Mouse (Mus musculus) regulatory T cell (primary cell): Measurements from ENCODE around the gene Fars2.
"Not testable (repeated sequence)": the region's sequence is repeated elsewhere in the genome, so short reads cannot be mapped to it uniquely, and the experiment has no call there.

Source experiments
- in situ Hi-C: fragments of 300-600 bp; cut with MboI, MseI; formaldehyde crosslinking; loops from one replicate; pipeline ENCODE4 v1.15.1; 2025; ENCODE audit warnings: high pct_unique_total_duplicates

Fars2 gene

GRCm38 (mm10) chr13:36294503-36294902 lies 177.3 kb downstream of the Fars2 start:
- in situ Hi-C loops = loop anchor here (5.0 kb wide), 1 partner anchor 1023 kb away; no protein-coding TSS in a partner anchor

- in situ Hi-C loops = no loop called here
These were observed 178.6 kb downstream of the Fars2 start for GRCm38 (mm10) chr13:36295848-36296247.

GRCm38 (mm10) chr13:36296574-36296973 lies 179.4 kb downstream of the Fars2 start:
- in situ Hi-C loops = no loop called here

GRCm38 (mm10) chr13:36297950-36298781 lies 181.0 kb downstream of the Fars2 start:
- in situ Hi-C loops = no loop called here

GRCm38 (mm10) chr13:36298782-36299031 lies 181.5 kb downstream of the Fars2 start:
- in situ Hi-C loops = no loop called here

- in situ Hi-C loops = no loop called here
These were observed 185.6 kb downstream of the Fars2 start for GRCm38 (mm10) chr13:36302770-36303169.

- in situ Hi-C loops = no loop called here
These were observed 188.1 kb downstream of the Fars2 start for GRCm38 (mm10) chr13:36305306-36305705.

- in situ Hi-C loops = no loop called here
These were observed 190.2 kb downstream of the Fars2 start for GRCm38 (mm10) chr13:36307386-36307785.

- in situ Hi-C loops = no loop called here
These were observed 191.9 kb downstream of the Fars2 start for GRCm38 (mm10) chr13:36309160-36309559.

GRCm38 (mm10) chr13:36314218-36314617 lies 197.0 kb downstream of the Fars2 start:
- in situ Hi-C loops = no loop called here

GRCm38 (mm10) chr13:36314860-36315800 lies 197.9 kb downstream of the Fars2 start:
- in situ Hi-C loops = no loop called here

- in situ Hi-C loops = no loop called here
These were observed 200.6 kb downstream of the Fars2 start for GRCm38 (mm10) chr13:36317824-36318223.

GRCm38 (mm10) chr13:36324624-36325023 lies 207.4 kb downstream of the Fars2 start:
- in situ Hi-C loops = no loop called here

GRCm38 (mm10) chr13:36326539-36326938 lies 209.3 kb downstream of the Fars2 start:
- in situ Hi-C loops = no loop called here

- in situ Hi-C loops = no loop called here
These were observed 212.7 kb downstream of the Fars2 start for GRCm38 (mm10) chr13:36329871-36330270.

- in situ Hi-C loops = no loop called here
These were observed 213.3 kb downstream of the Fars2 start for GRCm38 (mm10) chr13:36330542-36330941.

GRCm38 (mm10) chr13:36334748-36335147 lies 217.5 kb downstream of the Fars2 start:
- in situ Hi-C loops = no loop called here

- in situ Hi-C loops = no loop called here
These were observed 234.3 kb downstream of the Fars2 start for GRCm38 (mm10) chr13:36351529-36351928.

- in situ Hi-C loops = no loop called here
These were observed 240.3 kb downstream of the Fars2 start for GRCm38 (mm10) chr13:36357469-36357868.

- in situ Hi-C loops = no loop called here
These were observed 244.2 kb downstream of the Fars2 start for GRCm38 (mm10) chr13:36361419-36361818.

- in situ Hi-C loops = not testable (repeated sequence)
These were observed 248.5 kb downstream of the Fars2 start for GRCm38 (mm10) chr13:36365719-36366118.

GRCm38 (mm10) chr13:36366304-36366703 lies 249.1 kb downstream of the Fars2 start:
- in situ Hi-C loops = no loop called here
